Mouse (Mus musculus) gastrocnemius, adult 2 months (tissue): ENCODE data around the gene Ulk4. TPM values are rescaled to one million over a fixed set of nuclear protein-coding genes. Genes with fewer than 3 reads are reported as not detected.
A peak's percentile ranks its signal among the peaks of the same experiment; 100 is the strongest.
"Not testable (repeated sequence)": the region's sequence is repeated elsewhere in the genome, so short reads cannot be mapped to it uniquely, and the experiment has no call there.

Experiments used
- DNase-seq: peaks from one replicate; pipeline ENCODE4 v3.0.0; 2022
- H3K27ac ChIP-seq: fragments of 200-600 bp; 2 replicates; pipeline ENCODE4 v1.8.1; 2022; ENCODE audit warnings: mild to moderate bottlenecking
- H3K4me3 ChIP-seq: fragments of 200-600 bp; 2 replicates; pipeline ENCODE4 v1.8.1; 2022; ENCODE audit warnings: mild to moderate bottlenecking, moderate library complexity
- CTCF ChIP-seq: fragments of 200-600 bp; IDR thresholded peaks from 2 replicates; pipeline ENCODE4 v1.8.1; 2022; ENCODE audit warnings: antibody characterized with exemption, mild to moderate bottlenecking, moderate library complexity
- intact Hi-C: fragments of 180-260 bp; cut with DNase I; formaldehyde crosslinking; loops from one replicate; pipeline ENCODE4 v1.15.1; 2025
- total RNA-seq, 2 experiments: library from RNA; stranded (reverse); gene quantifications; 2 replicates each; pipeline ENCODE4 v1.2.3; 2021

Ulk4 gene
- total RNA-seq, 2 experiments from 2014 or later = 0.11 to 0.36 TPM

- no peak for DNase-seq
- H3K4me3 ChIP-seq = no peak overlapping the region
- intact Hi-C loops = no loop called here
- H3K27ac ChIP-seq = no peak overlapping the region
- TF ChIP-seq CTCF = no peak
Observed at GRCm38 (mm10) chr9:121056036-121056435, 221.0 kb downstream of the Ulk4 start.

GRCm38 (mm10) chr9:121045657-121046056 lies 231.3 kb downstream of the Ulk4 start:
- H3K4me3 ChIP-seq, H3K27ac ChIP-seq, DNase-seq, intact Hi-C loops: not testable (repeated sequence)

DNA sequence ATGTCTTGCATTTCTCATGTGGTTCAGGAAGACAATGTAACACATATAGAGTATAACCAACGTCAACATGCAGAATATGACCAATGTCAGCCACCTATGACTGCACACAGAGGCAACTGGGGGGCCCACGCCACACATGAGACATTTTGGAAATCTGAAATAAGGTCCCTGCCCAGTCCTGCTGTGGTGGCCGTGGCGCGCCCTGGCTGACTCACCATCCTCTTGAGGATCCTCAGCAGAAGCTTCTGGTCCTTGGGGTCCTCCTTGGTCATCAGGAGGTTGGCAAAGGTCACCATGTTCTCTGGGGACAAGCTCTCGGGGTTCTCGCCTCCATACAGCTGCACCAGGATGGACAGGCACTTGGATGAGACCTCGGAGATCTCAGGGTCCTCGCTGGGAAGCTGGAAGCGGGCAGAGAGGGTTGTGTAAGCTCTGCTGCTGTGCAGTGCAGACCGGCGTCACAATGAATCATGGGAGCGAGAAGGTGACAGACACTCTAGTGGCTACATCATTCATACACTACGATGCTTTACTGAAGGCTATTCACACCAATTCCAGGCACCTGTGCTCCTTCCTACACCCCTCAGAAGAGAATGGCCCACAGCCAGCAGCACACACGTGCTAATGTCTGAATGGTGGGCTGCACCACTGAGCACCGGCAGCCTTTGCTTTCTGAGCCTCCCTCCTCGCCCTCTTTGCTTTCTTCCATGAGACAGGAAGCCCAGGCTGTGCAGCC lies 232.4 kb downstream of the Ulk4 start:
- no peak for TF ChIP-seq CTCF
- DNase-seq = no peak
- Histone ChIP-seq H3K4me3 (no peak overlapping the region), H3K27ac (no peak overlapping the region)
- intact Hi-C loops = no loop called here

DNA sequence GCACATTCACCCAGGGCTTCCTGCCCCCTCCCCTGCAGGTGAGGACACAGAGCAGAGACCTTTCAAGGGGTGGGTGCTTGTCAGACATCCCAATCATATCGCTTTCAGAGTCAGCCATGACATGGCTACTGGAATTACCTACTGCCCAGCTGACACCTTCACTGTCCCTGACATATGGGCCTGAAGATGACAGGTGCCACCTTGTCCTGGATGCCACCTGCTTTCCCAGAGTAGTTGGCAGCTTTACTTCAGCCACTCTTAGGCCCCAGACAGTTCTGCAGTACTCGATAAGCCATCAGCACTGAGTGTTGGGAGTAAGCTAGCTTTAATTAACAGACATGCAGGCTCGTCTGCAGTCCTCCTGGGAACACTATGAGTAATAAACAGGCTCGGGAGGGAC lies 234.0 kb downstream of the Ulk4 start:
- intact Hi-C loops = no loop called here
- Histone ChIP-seq H3K27ac (no peak overlapping the region), H3K4me3 (no peak overlapping the region)
- TF ChIP-seq CTCF = no peak
- no peak for DNase-seq

DNA sequence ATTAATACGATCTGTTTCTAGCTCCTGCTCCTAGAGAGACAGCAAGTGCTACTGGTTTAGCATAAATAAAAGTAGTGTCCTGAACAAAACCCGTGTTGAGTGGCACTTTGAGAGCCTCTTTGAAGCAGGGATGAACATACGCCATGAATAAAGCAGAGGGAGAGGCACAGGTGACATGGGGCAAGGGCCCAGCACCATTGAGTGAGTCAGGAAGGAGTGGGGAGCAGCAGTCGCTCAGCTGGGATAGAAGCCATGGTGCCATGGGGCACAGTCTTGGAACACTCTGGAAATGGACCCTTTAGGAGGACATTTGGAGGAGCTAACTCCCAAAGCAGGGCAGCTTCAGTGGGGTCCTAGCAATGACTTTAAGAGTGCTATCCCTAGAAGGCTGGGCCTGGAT lies 238.6 kb downstream of the Ulk4 start:
- Histone ChIP-seq H3K27ac (no peak overlapping the region), H3K4me3 (no peak overlapping the region)
- intact Hi-C loops = no loop called here
- no peak for TF ChIP-seq CTCF
- DNase-seq = no peak

- intact Hi-C loops = no loop called here
- no peak for TF ChIP-seq CTCF
- no peak overlapping the region for H3K27ac ChIP-seq
- no peak overlapping the region for H3K4me3 ChIP-seq
- no peak for DNase-seq
Observed at GRCm38 (mm10) chr9:121037975-121038374, 239.0 kb downstream of the Ulk4 start.

DNA sequence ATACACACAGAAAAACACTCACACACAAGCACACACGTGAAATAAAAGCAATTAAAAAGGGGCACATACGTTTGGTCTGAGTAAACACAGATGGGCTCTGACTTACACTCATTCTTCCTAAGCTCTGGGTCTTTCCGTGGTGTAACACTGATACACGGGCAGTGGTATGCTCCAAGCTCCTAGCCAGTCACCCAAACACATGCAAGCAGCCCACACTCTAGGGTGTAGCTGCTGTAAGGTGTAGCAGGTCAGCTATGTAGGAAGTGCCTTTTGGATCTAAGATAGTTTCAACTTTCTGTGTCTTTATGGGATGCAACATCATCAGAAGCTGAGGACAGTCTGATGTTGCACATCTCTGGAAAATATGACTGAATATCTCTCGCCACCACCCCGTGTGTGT lies 241.7 kb downstream of the Ulk4 start:
- DNase-seq = no peak
- TF ChIP-seq CTCF = no peak
- Histone ChIP-seq H3K4me3 (no peak overlapping the region), H3K27ac (no peak overlapping the region)
- intact Hi-C loops = no loop called here

- Histone ChIP-seq H3K4me3 (no peak overlapping the region), H3K27ac (no peak overlapping the region)
- TF ChIP-seq CTCF = no peak
- intact Hi-C loops = no loop called here
- DNase-seq = no peak
Observed at GRCm38 (mm10) chr9:121033596-121033995, 243.4 kb downstream of the Ulk4 start.

DNA sequence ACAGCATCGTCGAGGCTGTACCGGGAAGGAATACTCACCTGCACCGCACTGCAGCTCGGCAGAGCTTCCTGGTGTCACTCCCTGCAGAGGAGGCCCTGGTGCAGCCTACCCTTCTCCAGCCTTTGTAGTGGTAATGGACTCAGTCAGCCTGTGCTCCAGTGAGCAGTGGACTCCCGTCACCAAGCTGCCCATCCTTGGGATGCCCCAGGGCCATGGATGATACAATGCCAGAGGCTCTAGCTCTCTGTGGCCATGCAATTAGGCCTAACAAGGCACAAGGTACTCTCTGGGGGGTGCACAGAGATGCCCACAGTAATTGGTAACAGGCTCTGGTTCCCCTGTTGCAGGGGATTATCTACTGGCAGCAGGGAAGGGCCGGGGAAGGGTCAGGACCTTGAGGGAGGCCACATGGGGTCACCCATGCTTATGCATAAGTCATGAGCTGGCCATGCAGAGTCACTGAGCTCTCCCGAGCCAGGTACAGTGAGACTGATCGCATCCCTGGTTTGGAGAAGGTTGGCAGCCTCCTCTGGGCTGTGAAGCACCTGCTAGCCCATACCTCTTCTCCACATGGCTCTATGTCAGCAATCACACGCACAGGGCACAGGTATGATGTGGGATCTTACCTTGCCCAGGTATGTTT lies 244.6 kb downstream of the Ulk4 start:
- no peak for TF ChIP-seq CTCF
- H3K4me3 ChIP-seq = no peak overlapping the region
- DNase-seq = no peak
- H3K27ac ChIP-seq = no peak overlapping the region
- intact Hi-C loops = no loop called here

DNA sequence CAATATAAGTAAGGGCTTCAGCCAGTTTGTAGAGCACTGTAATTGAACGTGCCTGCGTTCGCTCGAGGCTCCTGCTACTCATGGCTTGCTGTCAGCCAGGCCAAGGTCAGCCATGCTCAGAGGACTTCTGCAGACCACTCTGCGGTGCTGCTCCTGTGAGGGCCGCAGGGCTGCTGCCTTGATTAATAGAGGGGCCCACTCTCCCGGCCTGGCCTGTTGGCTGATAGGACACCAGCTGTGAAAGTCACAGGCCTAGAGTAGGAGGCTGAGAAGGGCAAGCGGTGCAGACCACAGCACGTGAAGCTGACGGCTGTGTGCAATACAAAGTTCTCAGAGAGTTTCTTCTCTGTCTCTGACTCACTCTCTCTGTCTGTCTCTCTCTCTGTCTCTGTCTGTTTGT lies 246.0 kb downstream of the Ulk4 start:
- DNase-seq = no peak

GRCm38 (mm10) chr9:121029786-121030185 lies 247.2 kb downstream of the Ulk4 start:
- intact Hi-C loops = no loop called here
- no peak overlapping the region for H3K4me3 ChIP-seq
- TF ChIP-seq CTCF = no peak
- DNase-seq = no peak
- no peak overlapping the region for H3K27ac ChIP-seq

More for the DNA sequence above, 246.0 kb downstream of the Ulk4 start:
- TF ChIP-seq CTCF = no peak
- no peak overlapping the region for H3K4me3 ChIP-seq
- no peak overlapping the region for H3K27ac ChIP-seq
- intact Hi-C loops = no loop called here

DNA sequence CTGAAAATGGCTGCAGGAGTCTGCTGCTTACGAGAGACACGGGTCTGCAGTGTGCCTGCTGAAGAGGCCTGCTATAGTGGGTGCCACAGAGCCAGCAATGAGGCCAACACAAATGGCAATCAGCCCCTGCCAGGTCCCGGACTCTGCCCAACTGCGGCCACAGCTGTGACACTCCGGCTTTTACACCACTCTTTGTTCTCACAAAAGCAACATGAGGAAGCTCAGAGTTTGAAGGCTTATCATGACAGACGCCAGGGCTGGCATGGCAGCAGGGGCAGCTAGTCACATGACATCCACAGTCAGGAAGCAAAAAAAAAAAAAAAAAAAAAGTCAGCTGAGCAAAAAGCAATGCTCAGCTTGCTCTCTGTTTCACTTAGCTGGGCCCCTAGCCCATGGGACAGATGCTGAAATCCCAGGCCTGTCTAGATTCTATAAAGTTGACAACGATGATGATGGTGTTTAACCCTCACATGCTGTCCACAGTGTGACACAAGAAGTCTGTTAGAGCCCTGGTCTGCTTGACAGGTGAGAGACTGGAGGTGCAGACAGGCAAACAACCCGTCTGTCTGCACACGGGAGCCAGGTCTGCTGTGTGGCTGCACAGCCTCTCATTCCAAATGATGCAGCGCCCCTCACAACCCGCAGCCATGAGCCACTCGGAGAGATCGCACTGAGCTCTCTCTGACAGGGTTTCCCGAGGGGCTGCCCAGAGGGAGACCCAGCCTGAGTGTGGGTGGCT lies 253.3 kb downstream of the Ulk4 start:
- no peak for TF ChIP-seq CTCF
- DNase-seq = peak; percentile 24
- intact Hi-C loops = no loop called here
- Histone ChIP-seq H3K4me3 (no peak overlapping the region), H3K27ac (no peak overlapping the region)

DNA sequence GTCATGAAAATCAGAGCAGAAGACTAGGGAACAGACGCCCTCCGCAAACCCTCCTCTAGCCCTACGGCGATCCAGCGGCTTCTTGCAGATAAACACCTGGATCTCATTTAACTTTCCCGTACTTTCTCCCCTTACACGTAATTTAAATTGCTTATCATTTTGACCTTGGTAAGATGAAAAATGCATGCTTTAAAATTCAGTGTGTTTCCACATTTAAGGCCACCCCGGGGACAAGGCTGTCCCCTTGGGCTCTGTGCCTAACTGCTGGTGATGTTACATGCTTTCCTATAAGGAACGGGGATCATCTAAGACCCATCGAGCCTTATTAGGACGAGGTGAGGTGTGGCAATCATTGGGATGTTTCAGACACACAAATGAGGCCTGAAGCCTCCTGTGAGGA lies 256.6 kb downstream of the Ulk4 start:
- H3K4me3 ChIP-seq = no peak overlapping the region
- intact Hi-C loops = no loop called here
- no peak overlapping the region for H3K27ac ChIP-seq
- no peak for TF ChIP-seq CTCF
- no peak for DNase-seq
